Mouse (Mus musculus) embryo, embryonic 10 days (tissue): Measurements from ENCODE around the gene Xylt1.
A peak's percentile ranks its signal among the peaks of the same experiment; 100 is the strongest.

Experiments used
- DNase-seq: peaks from one replicate; pipeline ENCODE4 v3.0.0-alpha.2; 2015; ENCODE audit warnings: low spot score

Gene Xylt1

DNA sequence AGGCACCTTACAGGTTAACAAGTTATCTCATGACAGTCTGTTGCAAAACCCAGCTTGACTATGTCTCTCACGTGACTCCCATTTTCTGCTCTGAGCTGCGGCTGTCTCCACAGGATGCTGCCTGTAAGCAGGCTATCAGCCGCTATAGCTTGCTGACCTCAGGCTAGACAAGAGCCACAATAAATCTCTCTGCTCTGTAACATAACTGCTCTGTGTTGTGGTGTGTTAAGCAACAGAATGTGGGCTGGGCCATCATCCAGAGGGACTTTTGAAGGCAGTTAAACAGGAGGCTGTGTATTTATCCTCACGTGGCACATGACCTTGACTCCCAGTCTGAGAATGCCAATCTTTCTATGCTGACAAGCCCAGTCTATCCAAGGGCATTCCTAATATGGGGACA is 136.1 kb downstream of the Xylt1 start:
- DNase-seq = no peak

DNA sequence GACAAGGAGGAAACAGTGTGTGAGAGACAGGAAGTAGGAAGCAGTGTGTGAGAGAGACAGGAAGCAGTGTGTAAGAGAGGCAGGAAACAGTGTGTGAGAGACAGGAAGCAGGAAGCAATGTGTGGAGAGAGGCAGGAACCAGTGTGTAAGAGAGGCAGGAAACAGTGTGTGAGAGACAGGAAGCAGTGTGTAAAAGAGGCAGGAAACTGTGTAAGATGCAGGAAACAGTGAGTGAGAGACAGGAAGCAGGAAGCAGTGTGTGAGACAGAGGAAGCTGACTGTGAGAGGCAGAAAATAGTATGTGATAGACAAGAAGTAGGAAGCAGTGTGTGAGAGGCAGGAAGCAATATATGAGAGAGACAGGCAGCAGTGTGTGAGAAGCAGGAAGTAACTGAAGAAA is 140.6 kb downstream of the Xylt1 start:
- no peak for DNase-seq

DNA sequence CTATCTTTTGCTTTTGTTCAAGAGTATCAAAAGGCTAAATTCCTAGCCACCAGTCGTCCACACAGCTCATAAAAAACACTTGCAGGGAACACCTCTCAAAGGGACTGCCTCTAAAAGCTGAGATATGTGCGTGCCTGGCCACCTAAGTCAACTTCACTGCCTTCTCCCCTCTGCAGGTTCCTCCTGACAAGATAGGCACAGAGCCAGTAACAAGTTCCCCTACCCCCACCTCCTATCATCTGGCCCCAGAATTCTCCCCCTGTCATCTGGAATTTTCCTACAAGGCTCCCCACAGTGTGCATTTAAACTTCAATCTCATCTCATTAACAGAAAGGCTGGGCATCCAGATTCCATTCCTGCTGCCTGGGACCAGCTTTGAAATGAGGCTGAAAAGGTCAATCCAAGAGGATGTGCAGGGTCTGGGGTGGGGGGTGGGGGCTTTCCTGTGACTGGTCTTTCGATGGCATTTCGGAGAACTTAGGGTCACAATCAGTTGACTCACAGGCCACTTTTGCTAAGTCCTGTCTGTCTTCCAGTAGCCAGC is 141.4 kb downstream of the Xylt1 start:
- DNase-seq = no peak

DNA sequence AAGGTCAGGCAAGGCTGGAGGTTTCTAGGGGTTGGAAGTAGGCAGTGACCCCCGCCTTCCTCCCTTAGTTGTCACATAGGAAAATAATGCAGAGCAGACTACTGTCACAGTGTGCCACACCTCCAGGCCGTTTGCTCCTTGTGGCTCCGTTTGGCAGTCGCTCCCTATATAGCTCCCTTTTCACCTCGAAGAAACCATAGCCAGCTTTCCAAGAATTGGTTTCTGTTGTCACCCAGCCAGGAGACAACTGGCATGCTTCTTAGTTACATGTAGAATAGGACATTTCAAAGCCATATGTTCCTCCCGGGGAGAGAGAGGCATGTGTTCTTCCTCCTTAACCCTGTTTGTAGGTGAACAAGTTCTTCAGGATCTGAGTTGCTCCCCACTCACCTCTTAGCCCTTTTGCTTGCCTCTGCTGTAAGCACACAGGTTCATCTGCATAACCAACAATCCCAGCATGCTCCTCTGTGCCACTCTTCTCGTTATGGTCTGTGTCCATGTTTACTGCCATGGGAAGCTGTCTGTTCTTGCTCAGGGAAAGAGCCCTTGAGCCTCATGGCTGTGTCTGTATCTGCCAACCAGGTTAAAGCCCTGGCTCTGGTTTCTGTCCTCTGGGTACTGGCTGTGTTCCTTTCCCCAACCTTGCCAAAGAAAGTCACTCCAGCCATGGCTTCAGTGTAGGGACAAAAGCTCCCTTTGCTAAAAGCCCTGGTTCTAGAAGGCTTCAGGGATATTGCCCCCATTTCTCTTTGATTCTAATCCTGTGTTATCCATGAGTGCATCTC is 143.8 kb downstream of the Xylt1 start:
- no peak for DNase-seq

DNA sequence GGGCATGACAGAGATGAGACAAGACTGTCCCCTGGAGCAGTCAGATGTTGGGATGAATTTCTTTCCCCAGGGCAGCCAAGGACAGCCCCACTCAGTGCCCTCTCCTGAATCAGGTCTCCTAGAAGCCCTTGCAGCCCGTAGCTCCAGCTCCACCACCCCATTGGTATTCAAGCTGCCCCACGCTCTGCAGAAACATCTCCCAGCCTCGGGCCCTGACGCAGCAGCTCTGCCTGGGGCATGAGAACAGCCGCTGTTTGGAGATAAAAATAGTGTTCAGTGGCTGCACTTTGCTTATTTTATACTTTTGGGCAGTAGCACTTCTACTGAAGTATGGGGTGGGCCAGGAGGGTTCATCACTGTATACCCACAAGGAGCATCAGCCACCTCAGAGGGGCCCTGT is 144.9 kb downstream of the Xylt1 start:
- DNase-seq = no peak

DNA sequence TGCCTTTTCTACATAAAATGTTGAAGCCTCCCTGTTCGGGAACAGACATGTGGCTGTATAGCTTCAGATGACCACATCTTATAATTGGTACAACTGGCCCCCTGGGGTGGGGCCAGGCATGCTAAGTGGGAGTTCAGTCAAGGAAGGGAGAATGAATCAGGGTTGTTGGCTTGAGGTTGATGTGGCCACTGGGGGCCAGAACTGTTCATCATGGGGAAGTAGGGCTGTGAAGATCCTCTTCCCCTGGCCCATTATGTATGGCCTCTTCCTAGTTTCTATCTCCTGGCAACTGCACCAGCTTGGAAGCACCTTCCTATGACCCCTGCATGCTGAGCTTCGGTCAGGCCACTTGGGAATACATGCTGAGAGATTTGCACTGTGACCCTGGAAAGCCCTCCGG is 145.8 kb downstream of the Xylt1 start:
- no peak for DNase-seq

DNA sequence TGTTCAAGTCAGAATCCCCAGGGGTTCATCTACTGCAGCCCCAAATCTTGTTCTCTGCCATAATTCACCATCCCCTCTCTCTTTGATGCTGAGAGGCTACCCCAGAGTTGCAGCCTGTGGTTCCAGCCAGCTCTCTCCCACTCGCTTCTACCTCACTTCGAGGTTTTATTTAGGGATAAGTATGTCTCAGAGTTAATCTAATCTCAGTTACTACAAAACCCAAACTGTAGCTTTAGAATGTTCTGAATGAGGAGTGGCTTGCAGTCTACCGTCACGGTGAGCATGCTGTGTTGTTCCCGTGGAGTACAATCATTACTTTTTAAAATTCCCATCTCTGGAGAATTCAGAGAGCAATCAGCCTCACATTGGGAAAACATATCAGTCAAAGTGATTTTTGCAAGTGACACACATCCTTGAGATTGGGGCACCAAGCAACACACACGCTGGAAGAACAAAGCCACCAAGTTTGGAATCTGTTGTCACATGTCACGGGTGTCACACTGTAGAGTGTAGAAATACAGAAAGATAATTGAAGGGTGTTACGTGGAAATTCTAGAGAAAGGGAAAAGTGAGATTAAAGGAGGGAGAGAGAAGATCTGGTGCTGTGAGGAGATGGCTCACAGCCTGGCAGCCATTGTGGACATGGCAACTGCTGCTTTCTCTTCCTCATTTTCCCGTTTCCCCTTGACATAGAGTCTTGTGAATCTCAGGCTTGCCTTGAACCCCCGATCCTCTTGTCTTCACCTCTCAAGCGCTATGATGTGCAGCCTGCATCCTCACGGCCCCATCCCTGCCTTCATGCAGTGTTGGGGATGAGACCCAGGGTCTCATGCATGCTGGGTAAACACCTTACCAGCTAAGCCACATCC is 149.2 kb downstream of the Xylt1 start:
- DNase-seq = no peak

DNA sequence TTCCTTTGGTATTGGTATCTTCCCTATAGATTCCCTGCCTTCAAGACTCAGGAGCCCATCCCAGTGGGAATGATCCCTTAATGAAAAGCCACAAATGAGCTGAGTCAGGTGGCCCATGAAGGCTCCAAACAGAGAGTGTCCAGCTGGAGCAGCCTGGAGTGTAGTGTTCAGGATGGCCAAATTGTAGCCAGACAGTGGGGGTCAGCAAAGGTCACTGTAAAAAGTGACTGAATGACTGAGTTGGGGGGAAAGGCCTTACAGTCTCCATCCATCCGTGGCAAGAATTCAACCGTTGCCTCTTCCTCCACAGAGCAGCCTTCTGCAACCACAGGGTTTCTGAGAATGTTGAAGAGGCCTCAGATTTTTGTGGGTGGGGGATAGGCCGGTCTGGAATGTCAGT is 151.9 kb downstream of the Xylt1 start:
- DNase-seq = peak; percentile 67

DNA sequence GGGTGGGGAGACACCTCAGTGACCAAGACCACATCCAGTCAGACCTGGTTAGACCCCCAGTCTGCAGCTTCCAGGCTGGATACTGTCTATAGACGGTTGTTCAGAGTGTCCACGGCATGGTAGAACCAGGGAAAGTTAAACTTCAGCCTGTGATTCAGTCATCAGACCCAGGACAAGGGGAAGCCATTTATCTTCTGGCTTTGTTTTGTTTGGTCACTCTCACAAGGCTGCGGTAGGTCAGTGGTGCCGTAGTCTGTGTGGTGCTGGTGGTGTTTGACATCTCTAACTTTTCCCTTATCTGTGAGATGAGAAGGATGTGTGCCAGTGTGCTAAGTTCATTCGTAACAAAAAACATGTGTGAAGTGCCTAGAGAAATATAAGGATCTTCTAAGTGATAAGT is 152.4 kb downstream of the Xylt1 start:
- no peak for DNase-seq

DNA sequence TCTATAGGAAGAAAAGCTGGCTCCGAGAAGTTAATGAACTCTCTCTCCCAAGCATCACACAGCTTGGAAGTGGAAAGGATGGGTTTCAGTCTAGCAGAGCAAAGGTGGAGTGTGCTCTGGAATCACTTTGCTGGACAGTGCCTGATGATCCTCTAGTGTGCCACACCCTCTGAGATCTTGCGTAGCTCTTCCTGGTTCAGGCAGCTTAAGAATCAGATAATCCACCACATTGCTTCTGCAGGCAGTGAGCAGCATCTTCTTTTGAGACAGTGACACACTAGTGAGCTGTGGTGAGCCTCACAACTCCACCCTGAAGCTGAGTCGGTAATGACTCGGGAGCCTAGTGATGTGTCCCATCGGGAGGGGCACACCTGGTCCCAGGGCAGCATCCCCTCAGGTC is 159.2 kb downstream of the Xylt1 start:
- no peak for DNase-seq

DNA sequence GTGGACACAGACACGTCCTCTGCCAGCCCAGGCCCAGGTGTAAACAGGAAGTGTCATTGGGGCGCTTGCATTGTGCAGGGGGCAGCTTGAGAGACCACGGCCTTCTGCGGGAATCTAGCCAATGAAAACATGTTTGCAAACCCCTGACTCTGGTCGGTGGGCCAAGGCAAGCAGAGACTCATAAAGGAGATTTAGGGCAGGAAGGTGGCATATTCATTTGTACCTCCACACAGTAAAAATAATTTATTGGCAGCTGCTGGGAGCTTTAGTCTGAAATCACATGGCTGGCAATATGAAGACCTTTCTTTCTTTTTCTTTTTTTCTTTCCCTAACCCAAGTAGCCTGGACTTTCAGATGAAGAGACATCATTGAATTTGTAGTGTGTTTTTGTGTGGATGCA is 159.6 kb downstream of the Xylt1 start:
- no peak for DNase-seq

DNA sequence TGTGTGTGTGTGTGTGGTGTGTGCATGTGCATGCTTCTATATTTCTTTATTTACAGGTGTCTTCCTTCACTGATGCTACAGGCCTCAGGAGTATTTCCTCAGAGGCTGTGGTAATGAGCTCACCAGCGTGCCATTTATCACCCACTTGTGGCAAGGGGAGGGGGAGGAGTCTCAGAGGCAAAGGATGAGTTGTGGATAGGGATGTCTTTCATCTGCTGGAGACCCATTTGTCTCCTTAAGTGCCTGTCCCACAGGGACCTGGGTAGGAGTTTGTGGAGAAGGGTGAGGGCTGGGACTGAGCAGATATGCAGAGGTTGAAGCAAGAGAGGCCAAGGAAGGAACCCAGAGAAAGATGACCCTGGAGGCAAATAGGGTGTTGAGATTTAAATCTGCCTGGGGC is 160.3 kb downstream of the Xylt1 start:
- peak; percentile 47 for DNase-seq

DNA sequence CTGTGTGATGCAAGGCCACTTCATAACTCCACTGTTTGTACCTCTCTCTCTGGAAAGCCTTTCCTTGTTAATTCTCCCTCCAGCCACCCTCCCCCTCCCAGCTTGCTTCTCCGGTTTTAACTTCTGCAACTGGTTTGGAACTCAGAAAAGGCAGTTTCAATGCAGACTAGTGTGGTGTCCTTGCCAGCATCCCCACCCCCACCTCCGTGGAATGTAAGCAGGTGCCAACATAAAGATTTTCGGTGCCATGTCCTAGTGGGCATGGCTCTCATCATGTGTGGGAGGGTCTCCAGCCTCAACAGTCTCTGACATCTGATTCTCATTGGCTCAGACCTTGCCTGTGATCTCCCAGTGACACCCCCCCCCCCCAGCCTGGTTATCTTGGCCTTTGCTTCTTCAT is 160.9 kb downstream of the Xylt1 start:
- no peak for DNase-seq

DNA sequence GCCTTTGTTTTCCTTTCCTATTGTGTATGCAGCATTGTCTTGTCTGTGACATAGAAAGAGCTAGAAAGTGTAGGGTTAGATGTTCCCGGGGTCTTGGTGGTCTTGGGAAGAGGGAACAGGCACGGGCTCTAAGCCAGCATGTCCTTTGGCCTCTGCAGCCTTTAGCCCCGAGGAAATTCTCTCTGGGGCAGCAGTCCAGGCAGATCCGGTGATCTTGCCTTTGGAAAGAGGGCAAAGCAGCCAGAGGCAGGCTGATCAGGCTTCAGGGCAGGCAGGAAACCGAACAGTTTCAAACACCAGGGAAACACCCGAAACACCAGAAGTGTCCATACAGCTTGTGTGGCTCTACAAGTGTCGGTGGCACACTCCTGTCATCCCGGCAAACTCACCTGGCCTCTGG is 162.3 kb downstream of the Xylt1 start:
- DNase-seq = no peak

DNA sequence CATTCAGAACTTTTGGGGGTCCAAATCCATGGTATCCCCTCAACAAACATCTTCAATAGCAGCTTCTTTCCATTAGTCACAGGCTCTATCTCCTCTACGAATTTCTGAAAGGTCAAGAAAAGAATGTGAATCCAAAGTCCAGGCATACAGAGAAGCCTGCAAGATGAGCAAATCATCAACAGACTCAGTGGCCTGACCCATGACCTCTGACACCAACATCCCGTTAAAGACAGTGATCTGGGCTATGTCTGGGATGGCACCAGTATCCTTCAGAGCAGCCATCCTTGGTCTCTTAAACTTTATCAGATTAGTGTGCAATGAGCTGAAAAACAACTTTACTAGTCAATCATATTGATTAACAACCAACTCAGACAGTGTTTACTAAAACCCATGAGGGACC is 163.3 kb downstream of the Xylt1 start:
- DNase-seq = peak; percentile 64

DNA sequence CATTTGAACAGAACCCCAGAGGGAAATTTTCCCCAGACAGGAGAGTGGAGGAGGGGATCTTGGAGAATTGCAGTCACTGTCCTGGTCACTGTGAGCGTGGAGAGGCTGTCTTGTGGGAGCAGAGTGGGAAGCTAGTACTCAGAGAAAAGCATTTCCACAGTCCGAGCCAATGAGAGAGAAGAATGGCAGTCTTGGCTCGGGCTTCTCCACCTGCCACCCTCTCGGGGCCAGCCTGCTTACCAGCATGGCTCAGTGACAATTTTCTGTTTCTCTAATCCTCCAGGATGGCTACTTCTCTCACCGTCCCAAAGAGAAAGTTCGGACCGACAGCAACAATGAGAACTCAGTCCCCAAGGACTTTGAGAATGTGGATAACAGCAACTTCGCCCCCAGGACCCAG is 167.5 kb downstream of the Xylt1 start:
- no peak for DNase-seq

DNA sequence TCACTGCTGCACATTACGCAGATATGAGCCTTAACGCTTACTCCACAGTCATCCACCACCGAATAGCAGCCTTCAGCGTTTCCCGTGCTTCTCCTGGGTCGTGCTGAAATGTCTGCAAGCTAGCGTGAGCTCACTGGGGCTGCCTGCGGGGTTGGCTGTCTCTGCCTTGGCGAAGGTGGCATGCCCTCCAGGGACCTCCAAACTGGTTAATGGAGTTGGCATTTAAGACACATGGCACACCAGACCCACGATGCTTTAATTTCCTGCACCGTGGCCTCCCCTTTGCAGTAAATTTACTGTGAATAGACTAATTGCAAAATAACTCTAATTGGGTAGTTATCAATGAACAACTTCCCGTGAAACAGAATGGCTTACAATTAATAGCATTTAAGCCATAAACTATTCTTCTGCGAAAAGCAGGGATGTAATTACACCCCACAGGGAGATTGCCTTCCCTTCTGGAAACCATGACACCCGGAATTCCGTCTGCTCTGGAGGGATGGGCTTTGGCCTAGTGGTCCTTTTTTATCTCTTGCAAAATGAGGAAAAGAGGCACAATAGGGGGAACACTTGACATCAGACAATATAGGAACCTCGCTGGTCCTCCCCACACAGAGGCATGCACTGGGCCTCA is 170.3 kb downstream of the Xylt1 start:
- no peak for DNase-seq

DNA sequence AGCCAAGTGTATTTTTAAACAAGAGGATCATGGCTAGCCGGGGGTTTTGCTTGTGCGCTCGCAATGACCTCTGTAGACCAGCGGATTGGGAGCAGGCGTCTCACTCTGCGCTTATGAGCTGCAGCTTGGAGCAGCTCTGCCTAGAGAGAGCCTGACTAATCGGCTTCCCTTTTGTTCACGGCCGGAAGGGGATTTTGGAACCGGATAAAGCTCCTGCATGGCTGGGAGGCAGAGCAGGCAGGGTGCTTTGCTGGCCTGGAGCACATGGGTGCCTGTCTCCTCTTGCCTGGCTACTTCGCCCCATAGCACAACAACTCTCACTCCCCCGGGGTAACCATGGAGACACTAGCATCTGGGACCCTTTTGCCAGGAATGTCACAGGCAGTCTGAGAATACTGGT is 172.4 kb downstream of the Xylt1 start:
- DNase-seq = no peak

DNA sequence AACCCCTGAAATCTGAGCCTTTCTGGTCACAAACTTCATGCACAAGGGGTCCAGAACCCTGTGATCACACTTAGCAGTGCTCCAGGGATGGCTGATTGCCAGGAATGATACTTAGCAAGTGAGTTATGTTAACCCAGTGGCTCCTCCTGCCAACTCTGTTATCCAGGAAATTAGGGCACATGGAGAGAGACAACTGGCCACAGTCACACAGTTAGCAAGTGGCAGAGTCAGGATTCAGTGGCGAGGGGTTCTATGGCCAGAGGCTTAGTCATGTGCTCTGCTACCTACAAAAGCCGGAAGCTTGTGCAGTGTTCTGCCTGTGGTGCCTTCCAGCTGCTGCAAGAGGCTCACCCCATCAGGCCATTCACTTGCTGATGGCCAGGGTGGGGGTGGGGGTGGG is 175.0 kb downstream of the Xylt1 start:
- DNase-seq = no peak

DNA sequence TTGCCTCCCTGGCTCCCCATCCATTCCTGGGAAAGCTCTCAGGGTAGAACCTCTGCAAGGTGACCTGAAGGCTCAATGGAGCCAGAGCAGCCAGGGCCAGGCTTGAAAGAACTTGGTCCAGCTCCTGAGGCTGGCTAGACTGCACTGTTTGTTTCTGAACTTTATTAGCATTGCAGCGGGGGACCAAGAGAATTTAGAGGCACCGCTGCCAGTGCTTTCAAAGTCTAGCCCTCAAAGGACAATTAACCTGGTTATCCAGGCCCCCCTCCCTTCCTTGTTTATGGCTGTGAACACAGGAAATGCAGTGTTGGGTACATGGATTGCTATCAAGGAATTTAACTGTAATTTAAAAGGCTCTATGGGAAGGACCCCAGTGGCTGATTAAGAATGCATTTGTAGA is 177.4 kb downstream of the Xylt1 start:
- DNase-seq = no peak

DNA sequence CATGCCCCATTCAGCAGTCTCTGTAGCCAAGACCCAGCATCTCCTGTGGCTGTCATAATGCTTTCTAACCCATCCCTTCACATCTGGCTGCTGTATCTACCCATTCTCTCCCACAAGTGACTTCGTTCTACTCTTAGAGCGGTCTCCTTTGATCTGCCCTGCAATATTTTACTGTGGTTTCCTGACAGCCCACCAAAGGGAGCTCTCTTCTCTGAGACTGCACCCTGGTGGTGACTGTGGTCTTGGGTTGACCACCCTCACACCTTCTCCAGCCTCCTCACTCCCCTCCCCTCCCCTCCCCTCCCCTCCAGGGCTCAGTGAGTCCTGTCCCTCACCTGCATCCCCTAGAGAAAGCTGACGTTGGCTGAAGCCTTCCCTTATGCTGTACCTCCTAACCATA is 178.3 kb downstream of the Xylt1 start:
- no peak for DNase-seq

DNA sequence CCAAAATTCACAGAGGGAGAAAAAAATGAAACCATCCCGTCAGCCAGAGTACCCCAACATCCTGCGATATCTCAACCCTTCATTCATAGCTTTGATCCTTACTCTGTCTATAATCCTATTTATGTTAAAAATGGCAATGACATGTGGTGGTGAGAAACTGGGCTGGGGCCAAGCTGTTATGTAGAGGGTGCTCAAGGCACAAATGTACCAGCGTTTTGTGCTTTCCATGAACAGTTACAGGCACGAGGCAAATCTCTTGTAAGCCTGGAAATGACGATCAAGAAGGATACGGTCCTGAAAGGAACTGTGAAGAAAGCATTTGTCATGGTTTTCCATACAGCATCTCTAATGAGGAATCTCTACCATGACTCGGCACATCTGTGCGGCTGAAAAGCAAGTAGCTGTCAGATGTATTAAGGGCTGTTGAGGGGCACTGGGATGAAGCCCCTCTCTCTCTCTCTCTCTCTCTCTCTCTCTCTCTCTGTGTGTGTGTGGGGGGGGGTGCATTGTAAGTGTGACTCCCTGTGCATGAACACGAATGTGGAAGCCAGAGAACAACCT is 183.2 kb downstream of the Xylt1 start:
- DNase-seq = peak; percentile 60
